Mouse (Mus musculus) C2C12 (cell line): ENCODE measurements around the gene Cend1. TPM values are rescaled to one million over a fixed set of nuclear protein-coding genes. Genes with fewer than 3 reads are reported as not detected.

ENCODE experiments used
- H3K27me3 ChIP-seq: one replicate; pipeline ENCODE4 v1.6.1; 2011; ENCODE audit not compliant: control insufficient read depth, insufficient read depth, insufficient read length
- H3K36me3 ChIP-seq: one replicate; pipeline ENCODE4 v1.6.1; 2011; ENCODE audit not compliant: control insufficient read depth, insufficient read depth
- H3K4me3 ChIP-seq: one replicate; pipeline ENCODE4 v1.5.1; 2011; ENCODE audit warnings: mild to moderate bottlenecking, control low read depth; ENCODE audit not compliant: poor library complexity, insufficient read depth, severe bottlenecking
- H3K79me2 ChIP-seq: one replicate; pipeline ENCODE4 v1.6.1; 2011; ENCODE audit not compliant: control insufficient read depth, insufficient read depth
- H3K79me3 ChIP-seq: one replicate; pipeline ENCODE4 v1.6.1; 2011; ENCODE audit warnings: low read depth, control low read depth
- H3ac ChIP-seq: one replicate; pipeline ENCODE3; 2011; ENCODE audit warnings: low read depth; ENCODE audit not compliant: control insufficient read depth, insufficient read length
- CEBPB ChIP-seq: IDR thresholded peaks from one replicate; pipeline ENCODE4 v1.6.1; 2011; ENCODE audit warnings: low read depth, mild to moderate bottlenecking, control low read depth, moderate library complexity
- CTCF ChIP-seq: IDR thresholded peaks from one replicate; pipeline ENCODE4 v1.5.1; 2011; ENCODE audit not compliant: control insufficient read depth, insufficient read depth, insufficient read length
- FOSL1 ChIP-seq: IDR thresholded peaks from one replicate; pipeline ENCODE4 v1.8.0; 2011; ENCODE audit warnings: mild to moderate bottlenecking, low read length; ENCODE audit not compliant: poor library complexity, insufficient read depth, severe bottlenecking
- MAX ChIP-seq: IDR thresholded peaks from one replicate; pipeline ENCODE4 v1.6.1; 2011; ENCODE audit warnings: mild to moderate bottlenecking, control low read depth
- MYOD1 ChIP-seq: IDR thresholded peaks from one replicate; pipeline ENCODE4 v1.6.1; 2011; ENCODE audit warnings: low read depth; ENCODE audit not compliant: control insufficient read depth, insufficient read length
- MYOG ChIP-seq: IDR thresholded peaks from one replicate; pipeline ENCODE4 v1.6.1; 2011; ENCODE audit not compliant: control insufficient read depth, insufficient read length; ENCODE audit errors: extremely low read depth
- USF1 ChIP-seq: IDR thresholded peaks from one replicate; pipeline ENCODE4 v1.6.1; 2011; ENCODE audit warnings: low read depth, mild to moderate bottlenecking, control low read depth, moderate library complexity
- polyA plus RNA-seq: library from polyadenylated mRNA; unstranded; fragments of >200 nt; fragmentation: generic; extraction: Trizol; gene quantifications from one replicate; pipeline ENCODE4 v1.2.1, GENCODE M21; 2012; ENCODE audit warnings: missing spikeins

The Cend1 gene
- polyA plus RNA-seq, 1 experiment: 2.4 TPM

DNA sequence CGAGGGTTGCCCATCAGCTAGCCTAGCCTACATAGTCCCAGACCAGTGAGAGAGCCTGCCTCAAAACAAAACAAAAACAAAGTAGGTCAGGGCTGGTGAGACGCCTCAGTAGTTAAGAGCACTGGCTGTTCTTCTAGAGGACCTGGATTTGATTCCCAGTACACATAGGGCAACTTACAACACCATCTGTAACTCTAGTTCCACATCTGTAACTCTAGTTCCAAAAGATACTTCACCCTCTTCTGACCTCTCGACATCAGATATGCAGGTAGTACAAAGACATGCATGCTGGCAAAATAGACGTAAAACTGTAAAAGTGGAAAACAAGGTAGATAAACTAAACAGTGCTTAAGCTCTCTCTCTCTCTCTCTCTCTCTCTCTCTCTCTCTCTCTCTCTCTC is 5.5 kb downstream of the Cend1 start:
- H3K36me3 ChIP-seq: no peaks in the 10 kb centered on the region
- TF ChIP-seq CEBPB (no peak), FOSL1 (no peak), CTCF (no peak), USF1 (no peak), MYOD1 (no peak), MAX (no peak), MYOG (no peak)
- no peak overlapping the region for H3K4me3 ChIP-seq
- no peaks in the 10 kb centered on the region for H3K79me2 ChIP-seq
- H3ac ChIP-seq: no peak overlapping the region
- no peaks in the 10 kb centered on the region for H3K79me3 ChIP-seq
- H3K27me3 ChIP-seq: no peaks in the 10 kb centered on the region

- Histone ChIP-seq H3K79me2 (no peaks in the 10 kb centered on the region), H3ac (no peak overlapping the region)
- TF ChIP-seq MAX: no peak
- TF ChIP-seq MYOG: no peak
- TF ChIP-seq MYOD1: no peak
- TF ChIP-seq USF1: no peak
- no peak for TF ChIP-seq FOSL1
- no peak for TF ChIP-seq CEBPB
- TF ChIP-seq CTCF: no peak
Measured at GRCm38 (mm10) chr7:141420030-141420702, 9.1 kb downstream of the Cend1 start.

GRCm38 (mm10) chr7:141418970-141419369 is 10.3 kb downstream of the Cend1 start:
- Histone ChIP-seq H3K79me3 (no peaks in the 10 kb centered on the region), H3ac (no peak overlapping the region), H3K36me3 (no peaks in the 10 kb centered on the region), H3K4me3 (no peak overlapping the region), H3K79me2 (no peaks in the 10 kb centered on the region), H3K27me3 (no peaks in the 10 kb centered on the region)
- TF ChIP-seq FOSL1 (no peak), MYOG (no peak), USF1 (no peak), MAX (no peak), CEBPB (no peak), MYOD1 (no peak), CTCF (no peak)

More at GRCm38 (mm10) chr7:141420030-141420702, 9.1 kb downstream of the Cend1 start:
- Histone ChIP-seq H3K27me3 (no peaks in the 10 kb centered on the region), H3K4me3 (no peak overlapping the region), H3K79me3 (no peaks in the 10 kb centered on the region), H3K36me3 (no peaks in the 10 kb centered on the region)

GRCm38 (mm10) chr7:141417731-141418681 is 11.3 kb downstream of the Cend1 start:
- Histone ChIP-seq H3K79me3 (no peaks in the 10 kb centered on the region), H3K27me3 (no peaks in the 10 kb centered on the region), H3K4me3 (no peak overlapping the region), H3K36me3 (no peaks in the 10 kb centered on the region), H3ac (no peak overlapping the region), H3K79me2 (peaks cover 8% of the 10 kb centered on the region)
- no peak for TF ChIP-seq CTCF
- TF ChIP-seq MYOG: no peak
- TF ChIP-seq MAX: no peak

GRCm38 (mm10) chr7:141416144-141416841 is 13.0 kb downstream of the Cend1 start:
- no peak for TF ChIP-seq MYOG
- no peak for TF ChIP-seq CTCF
- TF ChIP-seq MAX: no peak
- TF ChIP-seq FOSL1: no peak
- no peak for TF ChIP-seq CEBPB
- TF ChIP-seq USF1: no peak
- TF ChIP-seq MYOD1: no peak
- no peak overlapping the region for H3ac ChIP-seq
- no peak overlapping the region for H3K4me3 ChIP-seq

More at GRCm38 (mm10) chr7:141416144-141416841, 13.0 kb downstream of the Cend1 start:
- Histone ChIP-seq H3K79me3 (no peaks in the 10 kb centered on the region), H3K27me3 (no peaks in the 10 kb centered on the region), H3K36me3 (no peaks in the 10 kb centered on the region), H3K79me2 (peaks cover 11% of the 10 kb centered on the region)
